Mouse (Mus musculus) liver, embryonic 15.5 days (tissue): ENCODE measurements at regions not wholly inside any gene's neighbourhood (a gene's known extent, or its start where the extent isn't known, plus 50 kb on each side); places are given as distances from the start of the nearest gene placed in this dataset.

ENCODE experiments used
- ATAC-seq: fragments of 200-750 bp; cut with Nextera tagmentation; 2 replicates; pipeline ENCODE4 v1.8.0; 2017; ENCODE audit warnings: moderate number of reproducible peaks, mild to moderate bottlenecking, moderate library complexity; ENCODE audit not compliant: insufficient read depth
- H3K27ac ChIP-seq: fragments of 300-500 bp; sonication (generic); replicated peaks from 2 replicates; pipeline ENCODE4 v1.5.1; 2015; ENCODE audit warnings: mild to moderate bottlenecking, inconsistent platforms
- H3K27me3 ChIP-seq: fragments of 300-500 bp; sonication (generic); 2 replicates; pipeline ENCODE4 v1.6.1; 2015; ENCODE audit warnings: mild to moderate bottlenecking, inconsistent platforms
- H3K36me3 ChIP-seq: fragments of 300-500 bp; sonication (generic); replicated peaks from 2 replicates; pipeline ENCODE4 v1.6.1; 2015; ENCODE audit warnings: moderate library complexity, mild to moderate bottlenecking, inconsistent platforms
- H3K4me1 ChIP-seq: fragments of 300-500 bp; sonication (generic); replicated peaks from 2 replicates; pipeline ENCODE4 v1.6.1; 2015; ENCODE audit warnings: inconsistent platforms
- H3K4me2 ChIP-seq: fragments of 300-500 bp; sonication (generic); 2 replicates; pipeline ENCODE4 v1.6.1; 2015; ENCODE audit warnings: moderate library complexity, mild to moderate bottlenecking, inconsistent platforms
- H3K4me3 ChIP-seq: fragments of 300-500 bp; sonication (generic); replicated peaks from 2 replicates; pipeline ENCODE4 v1.5.1; 2015; ENCODE audit warnings: mild to moderate bottlenecking, inconsistent platforms
- H3K9ac ChIP-seq: fragments of 300-500 bp; sonication (generic); 2 replicates; pipeline ENCODE4 v1.6.1; 2015; ENCODE audit warnings: moderate library complexity, mild to moderate bottlenecking, inconsistent platforms
- H3K9me3 ChIP-seq: fragments of 300-500 bp; sonication (generic); replicated peaks from 2 replicates; pipeline ENCODE4 v1.6.1; 2016; ENCODE audit warnings: inconsistent platforms
- WGBS: fragments of 180-500 bp; shearing (Covaris S2); methylation state at CpG from one replicate; pipeline ENCODE4 v1.1.7; 2015; ENCODE audit warnings: mixed read lengths; ENCODE audit not compliant: insufficient replicate concordance; 5-methylcytosine and 5-hydroxymethylcytosine counted together

GRCm38 (mm10) chr8:25463532-25463931 is 639.4 kb upstream of the Adam5 start:
- Histone ChIP-seq H3K9me3 (no peaks in the 10 kb centered on the region), H3K36me3 (no peaks in the 10 kb centered on the region), H3K27ac (no peak overlapping the region), H3K27me3 (no peaks in the 10 kb centered on the region), H3K9ac (no peak overlapping the region), H3K4me2 (no peak overlapping the region), H3K4me1 (no peaks in the 10 kb centered on the region; the same call in 1 of the 2 replicates), H3K4me3 (no peak overlapping the region)
- no peak for ATAC-seq
- 56% methylated on average over 9 of the region's 9 CpGs for WGBS

DNA sequence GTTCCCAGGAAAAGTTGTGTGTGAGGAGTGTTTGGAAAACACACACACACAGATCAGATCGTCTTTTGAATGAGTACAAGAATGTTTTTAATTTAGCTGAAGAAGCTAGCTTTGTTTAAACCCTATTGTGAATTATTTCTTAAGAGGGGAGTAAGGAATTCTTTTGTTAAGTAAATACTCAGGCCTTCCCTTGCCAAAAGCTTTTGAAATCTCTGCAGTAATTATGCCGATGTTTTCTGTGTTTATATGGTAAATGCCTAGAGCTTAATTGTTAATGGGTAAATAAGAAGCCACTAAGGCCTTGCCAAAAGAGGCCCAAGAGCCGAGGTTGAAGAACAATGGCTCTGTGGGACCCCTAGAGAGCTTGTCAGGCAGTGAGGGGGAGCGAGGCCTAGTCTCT is 638.3 kb upstream of the Adam5 start:
- Histone ChIP-seq H3K4me2 (no peak overlapping the region), H3K9ac (no peak overlapping the region), H3K9me3 (no peaks in the 10 kb centered on the region), H3K27me3 (no peaks in the 10 kb centered on the region), H3K27ac (no peak overlapping the region), H3K36me3 (no peaks in the 10 kb centered on the region), H3K4me1 (no peaks in the 10 kb centered on the region; the same call in 1 of the 2 replicates), H3K4me3 (no peak overlapping the region)
- WGBS, result 41% methylated on average over 4 of the region's 4 CpGs
- no peak for ATAC-seq

DNA sequence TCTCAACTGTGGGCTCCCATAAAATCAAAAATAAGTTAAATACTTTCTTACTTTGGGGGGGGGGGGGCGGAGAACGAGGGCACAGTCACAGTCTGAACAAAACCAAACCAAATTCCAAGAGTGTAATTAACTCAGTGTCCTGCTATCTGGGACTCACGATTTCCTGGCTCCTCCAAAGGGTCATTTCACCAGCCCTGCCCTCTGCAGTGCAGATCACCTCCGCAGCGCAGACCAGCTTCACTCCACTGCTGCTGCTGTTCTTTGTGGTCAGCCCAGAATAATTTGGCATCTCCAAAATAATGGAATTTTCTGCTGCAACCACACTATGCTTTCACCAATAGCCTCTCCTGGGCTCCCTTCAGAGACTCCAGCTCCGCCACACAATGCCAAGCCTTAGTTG is 631.5 kb upstream of the Adam5 start:
- no peak overlapping the region for H3K4me2 ChIP-seq
- WGBS, result 52% methylated on average over 6 of the region's 6 CpGs
- no peak overlapping the region for H3K9ac ChIP-seq
- no peak for ATAC-seq
- H3K36me3 ChIP-seq, result no peaks in the 10 kb centered on the region
- H3K27me3 ChIP-seq, result no peaks in the 10 kb centered on the region
- no peak overlapping the region for H3K4me3 ChIP-seq
- H3K27ac ChIP-seq, result no peak overlapping the region
- no peaks in the 10 kb centered on the region for H3K9me3 ChIP-seq
- no peaks in the 10 kb centered on the region for H3K4me1 ChIP-seq

DNA sequence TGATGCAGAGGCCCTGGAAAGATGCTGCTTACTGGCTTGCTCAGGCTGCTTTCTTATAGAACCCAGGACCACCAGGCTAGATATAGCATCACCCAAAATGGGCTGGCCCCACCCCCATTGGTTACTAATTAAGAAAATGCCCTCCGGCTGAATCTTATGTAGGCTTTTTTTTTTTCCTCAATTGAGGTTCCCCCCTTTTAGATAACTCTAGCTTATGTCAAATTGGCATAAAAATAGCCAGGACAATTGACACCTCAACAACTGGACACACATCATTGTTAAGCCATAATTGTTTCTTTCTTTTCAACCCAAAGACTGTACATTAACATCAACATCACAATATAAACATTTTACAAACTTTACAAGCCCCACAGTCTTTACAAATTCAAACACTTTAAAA is 630.8 kb upstream of the Adam5 start:
- Histone ChIP-seq H3K27ac (no peak overlapping the region), H3K36me3 (no peaks in the 10 kb centered on the region), H3K4me3 (no peak overlapping the region), H3K4me2 (no peak overlapping the region), H3K27me3 (no peaks in the 10 kb centered on the region), H3K4me1 (no peaks in the 10 kb centered on the region), H3K9me3 (no peaks in the 10 kb centered on the region), H3K9ac (no peak overlapping the region)
- WGBS, result 67% methylated on average over 1 of the region's 1 CpGs
- no peak for ATAC-seq

DNA sequence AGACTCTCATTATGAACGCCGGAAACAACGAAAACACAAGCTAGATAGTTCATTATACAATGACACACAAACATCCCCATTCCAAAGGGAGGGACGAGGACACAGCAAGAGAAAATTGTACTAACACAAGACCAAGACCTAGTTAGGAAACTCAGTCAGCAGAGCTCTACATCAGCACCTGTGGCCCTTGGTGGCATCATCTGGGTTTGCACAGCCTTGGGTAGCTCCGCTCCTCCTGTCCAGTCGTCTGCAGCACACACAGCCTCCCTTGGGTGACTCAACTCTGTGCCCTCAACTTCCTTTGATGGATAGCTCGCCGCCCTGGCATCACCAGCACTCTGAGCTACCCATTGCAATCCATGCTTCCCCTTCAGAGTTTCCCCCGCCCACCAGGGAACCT is 629.7 kb upstream of the Adam5 start:
- H3K27ac ChIP-seq, result no peak overlapping the region
- 57% methylated on average over 9 of the region's 9 CpGs for WGBS

GRCm38 (mm10) chr8:25450544-25450943 is 626.4 kb upstream of the Adam5 start:
- Histone ChIP-seq H3K27ac (no peak overlapping the region), H3K4me2 (no peak overlapping the region), H3K36me3 (no peaks in the 10 kb centered on the region), H3K9ac (no peak overlapping the region), H3K4me1 (no peaks in the 10 kb centered on the region), H3K27me3 (no peaks in the 10 kb centered on the region), H3K9me3 (no peaks in the 10 kb centered on the region), H3K4me3 (no peak overlapping the region)
- no peak for ATAC-seq

More for the DNA sequence above, 629.7 kb upstream of the Adam5 start:
- no peak for ATAC-seq
- Histone ChIP-seq H3K4me2 (no peak overlapping the region), H3K27me3 (no peaks in the 10 kb centered on the region), H3K9ac (no peak overlapping the region), H3K4me3 (no peak overlapping the region), H3K36me3 (no peaks in the 10 kb centered on the region), H3K9me3 (no peaks in the 10 kb centered on the region), H3K4me1 (no peaks in the 10 kb centered on the region)

DNA sequence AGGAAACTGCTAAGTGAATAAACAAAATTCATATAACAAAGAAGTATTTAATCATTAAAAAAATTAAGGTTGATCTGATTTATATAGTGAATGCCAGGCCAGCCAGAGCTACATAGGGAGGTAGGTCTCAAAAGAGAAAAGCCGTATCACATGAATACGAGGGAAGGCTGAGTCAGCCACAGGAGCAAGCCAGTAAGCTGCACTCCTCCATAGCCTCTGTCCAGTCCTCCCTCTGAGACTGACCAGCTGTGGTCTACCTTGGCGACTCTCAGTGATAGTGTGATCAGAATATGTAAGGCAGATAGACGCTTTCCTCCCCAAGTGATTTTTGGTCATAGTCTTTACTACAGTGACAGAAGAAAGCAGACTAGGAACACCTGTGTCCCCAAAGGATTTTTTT is 625.4 kb upstream of the Adam5 start:
- H3K27ac ChIP-seq, result no peak overlapping the region
- no peak overlapping the region for H3K4me3 ChIP-seq
- no peak overlapping the region for H3K4me2 ChIP-seq
- H3K9me3 ChIP-seq, result no peaks in the 10 kb centered on the region
- no peaks in the 10 kb centered on the region for H3K27me3 ChIP-seq
- peaks cover 4% of the 10 kb centered on the region; the same call in 1 of the 2 replicates for H3K4me1 ChIP-seq
- no peak overlapping the region for H3K9ac ChIP-seq
- ATAC-seq, result no peak
- 62% methylated on average over 4 of the region's 4 CpGs for WGBS
- H3K36me3 ChIP-seq, result no peaks in the 10 kb centered on the region

GRCm38 (mm10) chr8:25447900-25448299 is 623.7 kb upstream of the Adam5 start:
- peaks cover 4% of the 10 kb centered on the region; the same call in 1 of the 2 replicates for H3K4me1 ChIP-seq
- H3K9ac ChIP-seq, result no peak overlapping the region
- 25% methylated on average over 4 of the region's 4 CpGs for WGBS
- no peak overlapping the region for H3K4me2 ChIP-seq
- no peaks in the 10 kb centered on the region for H3K36me3 ChIP-seq
- no peak overlapping the region for H3K27ac ChIP-seq
- H3K27me3 ChIP-seq, result no peaks in the 10 kb centered on the region
- no peak overlapping the region for H3K4me3 ChIP-seq
- H3K9me3 ChIP-seq, result no peaks in the 10 kb centered on the region
- no peak for ATAC-seq

GRCm38 (mm10) chr8:25445968-25446367 is 621.8 kb upstream of the Adam5 start:
- Histone ChIP-seq H3K4me2 (no peak overlapping the region), H3K27ac (no peak overlapping the region), H3K27me3 (0 out of 2 replicates have a peak, but pooled peaks cover 5% of the 10 kb centered on the region), H3K4me3 (no peak overlapping the region), H3K9ac (no peak overlapping the region), H3K9me3 (no peaks in the 10 kb centered on the region), H3K4me1 (peaks cover 4% of the 10 kb centered on the region; the same call in 1 of the 2 replicates), H3K36me3 (no peaks in the 10 kb centered on the region)
- WGBS, result 30% methylated on average over 1 of the region's 1 CpGs
- ATAC-seq, result no peak

DNA sequence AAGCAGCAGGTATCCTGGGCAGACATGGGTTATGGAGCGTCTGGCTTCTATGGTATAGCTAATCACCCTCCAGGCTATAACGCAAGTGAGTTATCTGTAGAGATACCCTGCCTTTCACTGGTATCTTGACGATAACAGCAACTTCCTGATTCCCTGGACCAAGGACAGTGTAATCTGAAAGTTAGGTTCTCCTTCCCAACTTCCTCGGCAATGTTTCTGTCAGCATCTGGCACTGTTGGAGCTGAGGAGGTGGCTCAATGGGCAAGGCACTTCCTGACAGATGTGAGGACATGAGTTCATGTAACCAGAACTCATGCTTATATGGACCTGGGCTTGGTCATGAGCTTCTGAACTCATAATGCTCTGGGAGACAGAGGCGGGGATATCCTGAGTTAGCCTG is 620.9 kb upstream of the Adam5 start:
- Histone ChIP-seq H3K27ac (no peak overlapping the region), H3K27me3 (peaks cover 13% of the 10 kb centered on the region), H3K4me2 (no peak overlapping the region), H3K9me3 (no peaks in the 10 kb centered on the region), H3K36me3 (no peaks in the 10 kb centered on the region), H3K9ac (no peak overlapping the region), H3K4me3 (no peak overlapping the region), H3K4me1 (peaks cover 9% of the 10 kb centered on the region; the same call in 1 of the 2 replicates)
- WGBS, result 12% methylated on average over 5 of the region's 5 CpGs
- no peak for ATAC-seq

DNA sequence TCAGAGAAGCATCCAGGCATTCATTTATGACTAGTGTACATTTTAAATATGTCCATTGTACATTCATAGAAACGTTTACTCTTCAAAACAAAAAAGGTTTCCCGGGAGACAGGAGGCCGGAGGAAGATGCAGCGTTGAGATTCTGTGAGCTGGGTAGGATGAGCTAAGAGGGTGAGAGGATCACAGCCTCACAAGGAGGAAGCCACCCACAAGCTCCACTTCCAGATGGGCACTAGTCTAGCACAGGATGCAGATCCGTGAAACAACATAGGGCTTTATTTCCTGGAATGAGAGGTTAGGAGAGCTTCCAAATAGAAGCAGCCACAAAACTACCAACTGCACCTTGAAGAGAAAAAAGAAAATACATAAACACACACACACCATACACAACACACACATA is 619.4 kb upstream of the Adam5 start:
- H3K9me3 ChIP-seq, result no peaks in the 10 kb centered on the region
- no peaks in the 10 kb centered on the region for H3K36me3 ChIP-seq
- no peak overlapping the region for H3K27ac ChIP-seq
- H3K4me1 ChIP-seq, result peaks cover 16% of the 10 kb centered on the region; the same call in 1 of the 2 replicates
- ATAC-seq, result no peak
- no peak overlapping the region for H3K4me3 ChIP-seq
- no peak overlapping the region for H3K9ac ChIP-seq
- H3K27me3 ChIP-seq, result peaks cover 23% of the 10 kb centered on the region
- 65% methylated on average over 5 of the region's 5 CpGs for WGBS
- no peak overlapping the region for H3K4me2 ChIP-seq

GRCm38 (mm10) chr8:25441057-25441441 is 616.9 kb upstream of the Adam5 start:
- Histone ChIP-seq H3K27me3 (peaks cover 23% of the 10 kb centered on the region), H3K9me3 (no peaks in the 10 kb centered on the region), H3K4me1 (peaks cover 16% of the 10 kb centered on the region; the same call in 1 of the 2 replicates), H3K27ac (no peak overlapping the region), H3K9ac (no peak overlapping the region), H3K4me3 (no peak overlapping the region), H3K4me2 (no peak overlapping the region), H3K36me3 (no peaks in the 10 kb centered on the region)
- WGBS, result 33% methylated on average over 6 of the region's 6 CpGs
- ATAC-seq, result no peak
